Comparison of ENCODE assay signal across 24 mouse cellular contexts in genomic region chr13:49200688-49201087, GRCm38 (mm10). TPM values are rescaled to one million over a fixed set of nuclear protein-coding genes. Genes with fewer than 3 reads are reported as not detected.
DNase-seq lines count a peak whose midpoint lies in the region; ATAC-seq and TF ChIP-seq lines count a peak whose summit lies in the region.
"Had no signal": no experiment of that assay in that cellular context is flagged by ENCODE, and none has a peak within 500 bp of the region (broad histone marks: within the 10 kb centered on the region; RNA-seq: fewer than 3 reads in every experiment).

No protein-coding gene starts in this region.

- H3K4me2 ChIP-seq in myocyte (ENCODE audit: low read depth), result no peak overlapping the region
- H3K4me2 ChIP-seq in forebrain, embryonic 14.5 days (ENCODE audit: low read length), result no peak overlapping the region
- H3K4me2 ChIP-seq: forebrain, embryonic 13.5 days; heart, embryonic 12.5 days had no signal

- DNase-seq in heart, adult 11 months, result peak; percentile 97
- no peak for DNase-seq in heart, postnatal 25 days (ENCODE audit: low spot score)
- no peak for DNase-seq in forebrain, embryonic 14.5 days (ENCODE audit: low spot score)
- DNase-seq in layer of hippocampus, postnatal 14 days (ENCODE audit: low spot score in 2 of 2), result no peak
- DNase-seq in adrenal gland, postnatal 14 days, result no peak
- DNase-seq: adrenal gland, postnatal 36 days; cerebellum, adult 8-10 months; heart, postnatal 14 days; kidney, adult 18-20 months; kidney, postnatal 10 days; right cerebral cortex, postnatal 25 days had no signal

- no peaks in the 10 kb centered on the region for H3K27me3 ChIP-seq in myocyte (ENCODE audit: control insufficient read depth, insufficient read depth, insufficient read length)
- no peaks in the 10 kb centered on the region for H3K27me3 ChIP-seq in forebrain, embryonic 14.5 days (replicated peaks; ENCODE audit: control insufficient read depth, insufficient read depth, low read length)
- H3K27me3 ChIP-seq: forebrain, embryonic 13.5 days; heart, embryonic 12.5 days had no signal

- peaks cover 5% of the 10 kb centered on the region for H3K4me1 ChIP-seq in brown adipose tissue, adult 24 weeks (ENCODE audit: control insufficient read depth, insufficient read depth, insufficient read length, low read length)
- H3K4me1 ChIP-seq in forebrain, embryonic 14.5 days (ENCODE audit: control insufficient read depth, insufficient read depth, low read length), result 0 out of 2 replicates have a peak, but pooled peaks cover 4% of the 10 kb centered on the region

- H3K36me3 ChIP-seq in macrophage (ENCODE audit: inconsistent target) (peaks cover 37% of the 10 kb centered on the region), myocyte (ENCODE audit: control insufficient read depth, insufficient read depth) (peaks cover 10% of the 10 kb centered on the region)
- no peaks in the 10 kb centered on the region for H3K36me3 ChIP-seq in forebrain, embryonic 14.5 days (ENCODE audit: control insufficient read depth, insufficient read depth, low read length)
- H3K36me3 ChIP-seq: limb, embryonic 10.5 days had no signal

- ATAC-seq in forebrain, embryonic 14.5 days, result no peak
- ATAC-seq: forebrain, embryonic 13.5 days; hindbrain, embryonic 16.5 days; lung, postnatal 0 days had no signal

- intact Hi-C loops in heart, postnatal 25 days (cut with DNase I), result no loop called here

- 4% methylated on average over 13 of the region's 13 CpGs for WGBS in macrophage (ENCODE audit: missing documents)
- WGBS in forebrain, embryonic 14.5 days, result 92% methylated on average over 13 of the region's 13 CpGs

- TF ChIP-seq POLR2A in myocyte (IDR thresholded peaks at IDR 0.05; ENCODE audit: insufficient read length, low read depth), result no peak

- H3ac ChIP-seq in myocyte (ENCODE audit: control insufficient read depth, insufficient read length), result no peak overlapping the region

- H3K79me2 ChIP-seq in macrophage (ENCODE audit: inconsistent target) (peaks cover 22% of the 10 kb centered on the region), myocyte (ENCODE audit: control insufficient read depth, insufficient read depth) (no peaks in the 10 kb centered on the region)

- H3K9ac ChIP-seq in forebrain, embryonic 14.5 days (ENCODE audit: low read length), result no peak overlapping the region
- H3K9ac ChIP-seq: forebrain, embryonic 13.5 days; heart, embryonic 12.5 days; liver, embryonic 14.5 days had no signal

- H3K27ac ChIP-seq in brown adipose tissue, adult 24 weeks (replicated peaks; ENCODE audit: low read depth, low read length), result peak overlapping the region; percentile 87
- H3K27ac ChIP-seq in macrophage, result peak overlapping the region; percentile 95
- H3K27ac ChIP-seq in forebrain, embryonic 14.5 days (ENCODE audit: low read depth, low read length), result no peak overlapping the region
- H3K27ac ChIP-seq: forebrain, embryonic 13.5 days; left cerebral cortex, adult 2 months; limb, embryonic 10.5 days; liver, embryonic 14.5 days; stomach, postnatal 0 days had no signal

- no peak overlapping the region for H3K4me3 ChIP-seq in brown adipose tissue, adult 24 weeks (ENCODE audit: insufficient read depth, low read depth, low read length)
- H3K4me3 ChIP-seq in macrophage (ENCODE audit: inconsistent target) (no peak overlapping the region), myocyte (no peak overlapping the region)
- H3K4me3 ChIP-seq in forebrain, embryonic 14.5 days (ENCODE audit: low read depth, low read length), result no peak overlapping the region
- H3K4me3 ChIP-seq: erythroblast, embryonic 14.5 days; forebrain, embryonic 13.5 days; heart, embryonic 12.5 days; left cerebral cortex, adult 2 months; limb, embryonic 10.5 days had no signal

- H3K9me3 ChIP-seq in forebrain, embryonic 14.5 days (replicated peaks; ENCODE audit: control insufficient read depth, low read length), result no peaks in the 10 kb centered on the region
- H3K9me3 ChIP-seq: forebrain, embryonic 13.5 days; heart, embryonic 12.5 days; limb, embryonic 10.5 days had no signal

TF ChIP-seq in myocyte, 11 proteins besides CTCF, POLR2A, EP300 and RAD21:
- peak; percentile 59 for TF ChIP-seq POLR2AphosphoS2 (IDR thresholded peaks at IDR 0.05; ENCODE audit: insufficient read length, low read depth)
- TF ChIP-seq MYOG (IDR thresholded peaks at IDR 0.05; ENCODE audit: control insufficient read depth in 1 of 3, insufficient read depth in 1 of 3, insufficient read length in 2 of 3, low read depth in 2 of 3), result no peak
- TF ChIP-seq MAX (IDR thresholded peaks at IDR 0.05; ENCODE audit: low read depth), result no peak

RNA-seq across cellular contexts. Expression of gene Ninj1, which starts 13.4 kb away (rescaled TPM):
- 100 to 1,000 TPM; 101 to 109 TPM for total RNA-seq in heart, postnatal 25 days (2021)
- 57.7 and 90.3 TPM in 2 replicates for polyA plus RNA-seq in brown adipose tissue, adult 24 weeks (2012; ENCODE audit: insufficient read depth, insufficient read length, missing spikeins)
- total RNA-seq in macrophage (2018; cell fraction: chromatin; rRNA removed), result 100 to 1,000 TPM in 15 of 26 experiments, 10 to 100 TPM in 11; 30.0 to 203 (median 120) TPM
- 100 to 1,000 TPM; 384 to 615 (median 485) TPM for total RNA-seq in macrophage (2018; cell fraction: cytosol; rRNA removed)
- 100 to 1,000 TPM in 25 of 26 experiments, 10 to 100 TPM in 1; 70.1 to 330 (median 238) TPM for total RNA-seq in macrophage (2018; cell fraction: nucleus; rRNA removed)
- polyA plus RNA-seq in macrophage (2018), result 275 to 508 TPM (median 332 TPM) in 3 replicates
- polyA plus RNA-seq in myocyte (2012; fragmentation: generic; extraction: Trizol), result 124 TPM
- polyA plus RNA-seq in forebrain, embryonic 14.5 days (2014; fragmentation: Nextera tagmentation; extraction: Ambion mirVana), result 26.3 and 30.0 TPM in 2 replicates
- total RNA-seq in layer of hippocampus, postnatal 14 days (2021), result 10 to 100 TPM; 24.4 to 26.4 TPM
- total RNA-seq in adrenal gland, postnatal 14 days (2021), result 69.8 and 83.7 TPM in 2 replicates

RNA-seq across cellular contexts. Expression of gene Card19, which starts 15.1 kb away (rescaled TPM):
- 100 to 1,000 TPM; 152 to 154 TPM for total RNA-seq in heart, postnatal 25 days (2021)
- polyA plus RNA-seq in brown adipose tissue, adult 24 weeks (2012; ENCODE audit: insufficient read depth, insufficient read length, missing spikeins), result 68.4 and 68.7 TPM in 2 replicates
- 100 to 1,000 TPM in 16 of 26 experiments, 10 to 100 TPM in 10; 39.0 to 263 (median 106) TPM for total RNA-seq in macrophage (2018; cell fraction: chromatin; rRNA removed)
- 100 to 1,000 TPM in 24 of 26 experiments, 10 to 100 TPM in 2; 89.0 to 237 (median 139) TPM for total RNA-seq in macrophage (2018; cell fraction: cytosol; rRNA removed)
- 100 to 1,000 TPM in 13 of 26 experiments, 10 to 100 TPM in 13; 48.7 to 301 (median 97.5) TPM for total RNA-seq in macrophage (2018; cell fraction: nucleus; rRNA removed)
- polyA plus RNA-seq in macrophage (2018) (133 to 174 TPM (median 144 TPM) in 3 replicates), myocyte (2012; fragmentation: generic; extraction: Trizol) (180 TPM)
- polyA plus RNA-seq in forebrain, embryonic 14.5 days (2014; fragmentation: Nextera tagmentation; extraction: Ambion mirVana), result 20.8 and 23.8 TPM in 2 replicates
- 10 to 100 TPM; 17.1 to 18.4 TPM for total RNA-seq in layer of hippocampus, postnatal 14 days (2021)
- 60.3 and 60.6 TPM in 2 replicates for total RNA-seq in adrenal gland, postnatal 14 days (2021)

RNA-seq across cellular contexts. Expression of gene Susd3, which starts 47.8 kb away (rescaled TPM):
- total RNA-seq in heart, postnatal 25 days (2021), result under 1 TPM; 0.70 to 0.87 TPM
- 1.3 TPM in 1 of 2 replicates, not detected in the other for polyA plus RNA-seq in brown adipose tissue, adult 24 weeks (2012; ENCODE audit: insufficient read depth, insufficient read length, missing spikeins)
- total RNA-seq in macrophage (2018; cell fraction: chromatin; rRNA removed), result 10 to 100 TPM in 13 of 26 experiments, 1 to 10 TPM in 13; 1.5 to 48.4 (median 10.7) TPM
- total RNA-seq in macrophage (2018; cell fraction: cytosol; rRNA removed), result 10 to 100 TPM; 10.5 to 38.8 (median 20.5) TPM
- total RNA-seq in macrophage (2018; cell fraction: nucleus; rRNA removed), result 10 to 100 TPM in 15 of 26 experiments, 1 to 10 TPM in 11; 3.7 to 42.9 (median 10.8) TPM
- 17.9 to 41.2 TPM (median 39.0 TPM) in 3 replicates for polyA plus RNA-seq in macrophage (2018)
- polyA plus RNA-seq in myocyte (2012; fragmentation: generic; extraction: Trizol), result 2.2 TPM
- polyA plus RNA-seq in forebrain, embryonic 14.5 days (2014; fragmentation: Nextera tagmentation; extraction: Ambion mirVana), result 0.82 and 1.4 TPM in 2 replicates
- 1 to 10 TPM; 2.6 to 3.7 TPM for total RNA-seq in layer of hippocampus, postnatal 14 days (2021)
- total RNA-seq in adrenal gland, postnatal 14 days (2021), result 0.70 and 3.6 TPM in 2 replicates

RNA-seq across cellular contexts. Expression of gene Wnk2, which starts 52.9 kb away (rescaled TPM):
- 10 to 100 TPM; 71.4 to 78.2 TPM for total RNA-seq in heart, postnatal 25 days (2021)
- polyA plus RNA-seq in brown adipose tissue, adult 24 weeks (2012; ENCODE audit: insufficient read depth, insufficient read length, missing spikeins), result 0.63 TPM in 1 of 2 replicates, not detected in the other
- 1 to 10 TPM in 14 of 26 experiments, under 1 TPM in 5, not detected in 7; 0.12 to 6.5 (median 3.8) TPM for total RNA-seq in macrophage (2018; cell fraction: chromatin; rRNA removed)
- under 1 TPM in 16 of 26 experiments, not detected in 10; under 0.01 to 0.81 (median 0.47) TPM for total RNA-seq in macrophage (2018; cell fraction: cytosol; rRNA removed)
- 1 to 10 TPM in 11 of 26 experiments, under 1 TPM in 4, not detected in 11; 0.08 to 5.1 (median 1.9) TPM for total RNA-seq in macrophage (2018; cell fraction: nucleus; rRNA removed)
- not detected in 3 replicates for polyA plus RNA-seq in macrophage (2018)
- not detected for polyA plus RNA-seq in myocyte (2012; fragmentation: generic; extraction: Trizol)
- polyA plus RNA-seq in forebrain, embryonic 14.5 days (2014; fragmentation: Nextera tagmentation; extraction: Ambion mirVana), result 14.9 and 17.8 TPM in 2 replicates
- 10 to 100 TPM; 91.9 to 99.8 TPM for total RNA-seq in layer of hippocampus, postnatal 14 days (2021)
- total RNA-seq in adrenal gland, postnatal 14 days (2021), result 2.6 and 3.3 TPM in 2 replicates
- total RNA-seq: MEL had no signal
- polyA plus RNA-seq: erythroblast, embryonic 14.5 days had no signal
